Mouse (Mus musculus) heart, adult 9 months (tissue): ENCODE measurements around the gene Tlk1.
"Not testable (repeated sequence)": the region's sequence is repeated elsewhere in the genome, so short reads cannot be mapped to it uniquely, and the experiment has no call there.

Experiments used
- DNase-seq, 2 experiments: peaks; one replicate each; pipeline ENCODE4 v3.0.0; 2022; ENCODE audit warnings: low spot score in 2 of 2

The Tlk1 gene

GRCm38 (mm10) chr2:70833261-70833660 lies 7.7 kb upstream of the Tlk1 start:
- DNase-seq = no peak

- no peak for DNase-seq
Measured at GRCm38 (mm10) chr2:70831709-70832350, 6.3 kb upstream of the Tlk1 start.

- no peak for DNase-seq
Measured at GRCm38 (mm10) chr2:70830683-70831082, 5.2 kb upstream of the Tlk1 start.

GRCm38 (mm10) chr2:70829946-70830610 lies 4.5 kb upstream of the Tlk1 start:
- DNase-seq = no peak

- DNase-seq = no peak
Measured at GRCm38 (mm10) chr2:70827780-70828179, 2.3 kb upstream of the Tlk1 start.

DNA sequence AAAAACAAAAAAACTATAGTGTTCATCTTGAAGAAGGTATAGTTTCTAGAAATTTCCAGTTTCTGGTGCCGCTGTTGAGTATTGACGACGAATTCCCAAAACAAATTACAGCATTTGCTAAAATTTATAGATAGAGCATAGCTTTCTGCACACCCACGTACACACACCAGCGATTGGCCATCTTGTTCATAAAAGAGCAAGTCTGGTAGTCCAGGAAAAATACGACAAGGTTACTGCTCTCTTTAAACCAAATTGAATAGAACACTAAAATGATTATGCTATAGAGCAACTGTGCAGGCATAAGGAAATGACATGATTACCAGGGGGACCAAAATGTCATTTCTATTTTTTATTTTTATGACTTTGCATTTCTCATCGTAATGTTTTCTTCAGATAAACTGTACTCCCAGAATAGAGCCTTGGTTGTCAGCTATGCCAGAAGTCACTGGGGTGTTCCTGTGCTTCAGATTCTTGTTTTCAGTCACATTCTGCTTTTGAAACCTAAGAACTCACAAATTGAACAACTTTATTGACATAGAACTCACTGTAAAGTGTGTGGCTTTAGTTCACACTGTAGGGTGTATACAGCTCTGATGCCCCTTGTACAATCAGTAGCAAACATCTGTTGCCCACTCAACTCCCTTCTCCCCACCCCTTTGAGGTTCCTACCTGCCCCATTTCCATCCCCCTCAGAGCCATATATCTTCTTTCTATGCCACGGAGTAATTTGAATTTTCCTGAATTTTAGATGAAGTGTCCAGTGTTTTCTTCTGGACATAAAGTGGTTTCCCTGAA lies 1.1 kb upstream of the Tlk1 start:
- DNase-seq = no peak

DNA sequence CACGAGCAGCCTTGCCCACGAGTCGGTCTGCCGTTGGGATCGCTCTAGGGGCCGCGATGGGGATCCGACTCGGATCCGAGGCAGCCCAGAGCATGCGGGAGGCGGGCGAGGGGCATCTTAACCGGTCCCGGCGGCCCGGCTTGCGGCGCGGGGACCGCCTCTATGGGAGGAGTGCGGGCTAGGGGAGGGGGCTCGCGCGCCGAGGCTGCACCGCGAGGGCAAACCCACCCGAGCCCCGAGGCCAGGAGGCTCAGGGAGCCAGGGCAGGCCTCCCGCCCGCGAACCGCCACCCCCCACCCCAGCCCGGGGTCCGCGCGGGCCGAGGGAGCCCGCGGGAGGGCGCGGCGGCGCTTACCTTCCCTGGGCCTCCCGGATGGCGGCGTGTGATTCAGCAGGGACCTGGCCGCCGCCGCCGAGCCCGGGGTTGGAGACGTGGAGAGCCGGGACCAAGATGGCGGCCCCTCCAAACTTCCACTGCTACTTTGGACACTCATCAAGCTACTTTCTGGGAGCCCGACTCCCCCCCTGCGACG lies 624 bp downstream of the Tlk1 start:
- DNase-seq = peak; percentile 71

DNA sequence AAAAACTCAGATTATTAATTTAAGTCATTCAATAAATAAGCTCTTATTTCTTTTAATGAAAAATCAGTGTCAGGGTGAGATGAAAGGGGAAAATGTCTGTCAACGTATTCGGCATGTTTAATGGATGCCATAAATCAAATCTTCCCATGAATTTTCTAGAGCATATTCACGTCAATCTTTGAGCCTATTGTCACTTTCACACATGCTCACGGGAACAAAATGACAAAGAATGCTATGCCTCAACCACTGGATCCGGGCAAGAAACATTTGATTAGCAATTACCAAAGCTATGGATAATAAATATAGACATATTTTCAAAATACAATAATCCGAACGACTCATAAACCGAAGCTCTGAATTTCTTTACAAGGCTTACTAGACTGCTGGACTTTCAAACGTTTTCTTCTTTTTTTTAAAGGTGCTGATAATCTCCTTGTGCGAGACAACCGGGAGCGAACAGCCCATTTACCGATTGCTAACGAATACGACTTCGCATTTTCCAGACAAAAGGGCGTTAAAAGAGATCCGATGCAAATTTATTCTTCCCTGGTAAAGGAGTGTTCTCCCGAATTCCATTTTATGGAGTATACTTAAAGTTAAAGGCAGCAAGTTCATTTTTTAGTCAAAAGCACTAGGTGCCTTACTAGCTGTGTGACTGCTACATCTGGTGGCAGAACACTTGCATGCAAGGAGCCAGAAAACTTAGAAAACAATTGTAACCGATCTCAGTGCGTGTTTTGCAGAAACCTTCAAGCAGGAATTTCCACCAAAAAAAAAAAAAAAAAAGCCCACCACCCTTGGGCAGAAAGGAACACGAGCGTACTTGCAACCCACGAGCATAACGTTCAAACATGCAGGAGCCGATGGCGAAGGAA lies 1.4 kb downstream of the Tlk1 start:
- DNase-seq = peak; percentile 13 to 26

GRCm38 (mm10) chr2:70823434-70823833 lies 2.1 kb downstream of the Tlk1 start:
- no peak for DNase-seq

GRCm38 (mm10) chr2:70816939-70817338 lies 8.6 kb downstream of the Tlk1 start:
- no peak for DNase-seq

DNA sequence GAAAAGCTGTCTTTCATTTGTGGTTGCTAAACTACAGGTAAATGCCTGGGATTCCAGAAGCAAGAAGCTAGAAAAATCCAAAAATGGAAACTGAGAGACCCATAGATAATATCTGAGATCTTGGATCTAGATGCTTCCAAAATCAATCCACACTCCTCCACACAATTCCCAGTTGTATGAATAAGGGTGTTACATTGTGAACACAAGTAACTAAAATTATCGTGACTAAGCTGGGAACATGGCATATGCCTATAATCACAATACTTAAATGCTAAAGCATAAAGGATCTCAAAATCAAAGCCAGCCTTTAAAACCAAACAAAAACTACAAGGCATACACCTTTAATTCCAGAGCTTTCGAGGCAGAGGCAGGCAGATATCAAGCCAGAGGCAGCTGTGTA lies 9.5 kb downstream of the Tlk1 start:
- DNase-seq = no peak

DNA sequence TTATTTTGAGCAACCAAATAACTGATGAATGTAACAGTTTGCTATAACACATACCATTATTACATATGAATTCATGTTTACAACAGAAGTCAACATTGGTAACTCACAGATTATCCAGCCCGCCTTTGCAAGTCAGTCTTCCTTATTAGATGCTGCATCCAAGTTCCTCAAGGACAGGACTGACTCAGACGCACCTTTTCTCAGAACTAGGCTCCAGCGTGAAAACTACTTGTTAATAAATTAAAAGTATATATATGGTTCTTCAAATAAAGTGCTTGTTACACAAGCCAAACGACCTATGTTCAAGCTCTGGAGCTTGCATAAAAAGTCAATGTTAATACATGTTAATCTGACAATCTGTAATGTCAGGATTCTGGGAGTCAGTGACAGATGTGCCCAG lies 11.9 kb downstream of the Tlk1 start:
- DNase-seq = no peak

DNA sequence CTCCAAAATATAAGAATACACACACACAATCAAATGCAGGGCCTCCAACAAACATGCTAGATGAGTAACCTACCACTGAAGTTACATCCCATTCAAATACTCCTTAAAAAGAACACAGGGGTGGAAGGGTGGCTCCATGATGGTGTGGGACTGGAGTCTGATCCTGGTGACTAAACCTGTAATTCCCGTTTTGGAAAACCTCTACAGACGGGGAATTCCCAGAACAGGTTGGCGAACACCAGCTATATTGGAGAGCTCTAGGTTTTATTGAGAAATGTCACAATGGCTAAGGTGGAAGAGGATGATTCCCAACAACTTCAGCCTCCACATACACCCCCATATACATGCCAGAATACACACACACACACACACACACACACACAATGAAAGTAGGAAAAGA lies 14.1 kb downstream of the Tlk1 start:
- DNase-seq = no peak

GRCm38 (mm10) chr2:70809921-70810320 lies 15.6 kb downstream of the Tlk1 start:
- DNase-seq = no peak

- no peak for DNase-seq
Measured at GRCm38 (mm10) chr2:70808681-70809080, 16.8 kb downstream of the Tlk1 start.

- not testable (repeated sequence) for DNase-seq
Measured at GRCm38 (mm10) chr2:70807678-70808077, 17.9 kb downstream of the Tlk1 start.

DNA sequence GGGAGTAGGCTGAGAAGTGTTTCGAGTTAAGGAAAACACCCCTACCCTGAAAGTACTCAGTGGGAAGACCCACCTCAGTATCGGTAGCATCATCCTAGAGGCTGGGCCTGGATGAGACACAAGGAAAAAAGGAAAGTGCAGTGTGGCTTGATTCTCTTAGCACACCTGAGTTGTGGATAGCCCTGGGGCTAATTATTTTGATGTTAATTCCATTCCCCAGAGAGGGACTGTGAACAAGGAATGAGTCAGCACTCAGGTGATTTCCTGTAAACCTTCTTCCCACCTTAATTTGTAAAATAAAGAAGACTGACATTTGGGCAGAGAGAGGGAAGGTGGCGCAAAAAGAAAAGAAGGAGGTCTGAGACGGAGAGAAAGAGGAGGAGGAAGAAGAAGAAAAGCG lies 19.5 kb downstream of the Tlk1 start:
- no peak for DNase-seq

DNA sequence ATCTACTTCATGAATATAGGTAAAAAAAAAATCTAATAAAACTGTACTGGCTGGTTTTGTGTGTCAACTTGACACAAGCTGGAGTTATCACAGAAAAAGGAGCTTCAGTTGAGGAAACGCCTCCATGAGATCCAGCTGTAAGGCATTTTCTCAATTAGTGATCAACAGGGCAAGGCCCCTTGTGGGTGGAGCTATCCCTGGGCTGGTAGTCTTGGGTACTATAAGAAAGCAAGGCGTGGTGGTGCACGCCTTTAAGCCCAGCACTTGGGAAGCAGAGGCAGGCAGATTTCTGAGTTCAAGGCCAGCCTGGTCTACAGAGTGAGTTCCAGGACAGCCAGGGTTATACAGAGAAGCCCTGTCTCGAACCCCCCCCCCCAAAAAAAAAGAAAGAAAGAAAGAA lies 21.8 kb downstream of the Tlk1 start:
- DNase-seq = not testable (repeated sequence)

DNA sequence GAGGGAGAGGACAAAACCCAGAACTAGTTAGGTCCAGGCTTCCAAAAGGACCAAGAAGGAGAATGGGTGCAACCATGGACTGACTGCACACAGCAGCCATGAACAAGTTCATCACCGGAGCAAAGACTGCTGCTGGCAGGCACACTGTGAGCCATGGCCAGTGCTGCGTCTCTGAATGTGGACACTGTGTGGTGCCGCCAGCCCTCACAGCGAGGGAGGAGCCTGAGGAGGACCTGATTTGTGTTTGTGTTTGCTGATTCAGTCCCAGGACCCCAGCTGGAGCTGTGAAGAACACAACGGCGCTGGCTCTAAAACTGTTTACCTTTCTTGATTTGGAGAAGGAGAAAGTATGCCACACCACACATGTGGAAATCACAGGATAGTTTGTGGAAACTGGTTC lies 22.9 kb downstream of the Tlk1 start:
- no peak for DNase-seq

- no peak for DNase-seq
Measured at GRCm38 (mm10) chr2:70801543-70801942, 24.0 kb downstream of the Tlk1 start.

GRCm38 (mm10) chr2:70800396-70800795 lies 25.1 kb downstream of the Tlk1 start:
- no peak for DNase-seq

GRCm38 (mm10) chr2:70793276-70793675 lies 32.3 kb downstream of the Tlk1 start:
- no peak for DNase-seq
